Mouse (Mus musculus) A20 (cell line): ENCODE data around the gene Rhbdf1.

ENCODE experiments used
- DNase-seq: peaks from one replicate; pipeline ENCODE4 v3.0.0-alpha.2; 2011; ENCODE audit warnings: low read depth, low spot score

Rhbdf1 gene

DNA sequence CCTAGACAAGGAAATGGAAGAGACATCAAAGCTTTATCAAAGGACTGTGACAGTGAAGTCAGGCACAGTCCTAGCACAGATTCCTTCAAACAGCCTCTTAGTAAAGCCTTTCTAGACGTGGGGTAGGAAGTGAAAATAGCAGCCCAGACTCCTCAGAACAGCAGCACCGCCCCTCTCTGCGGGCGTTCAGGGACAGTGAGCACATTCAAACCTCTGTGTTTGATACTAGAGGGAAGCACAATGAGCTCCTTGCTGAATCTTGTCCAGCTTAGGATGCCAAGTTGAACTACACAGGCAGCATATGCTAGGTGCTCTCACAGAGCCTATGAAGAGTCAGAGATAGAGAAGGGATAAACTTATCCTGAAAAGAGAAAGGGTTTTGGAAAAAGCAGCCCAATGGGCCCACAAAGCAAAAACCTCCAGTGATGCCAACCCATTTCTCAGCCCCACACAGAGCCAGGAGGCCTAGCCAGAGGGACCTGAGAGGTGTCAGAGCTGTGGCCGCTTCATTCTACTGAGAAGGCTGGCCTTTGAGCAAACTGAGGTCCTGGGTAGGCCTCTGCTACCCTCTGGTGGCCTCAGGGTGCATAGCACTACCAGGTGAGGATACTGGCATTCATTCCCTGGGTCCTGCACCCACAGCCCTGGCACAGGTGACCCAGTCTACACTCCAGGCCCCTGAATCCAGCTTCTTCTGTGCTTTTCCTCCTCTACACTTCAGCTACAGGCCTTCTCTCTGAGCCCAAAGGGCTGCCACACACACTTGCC is 16.2 kb upstream of the Rhbdf1 start:
- peak; percentile 80 for DNase-seq

DNA sequence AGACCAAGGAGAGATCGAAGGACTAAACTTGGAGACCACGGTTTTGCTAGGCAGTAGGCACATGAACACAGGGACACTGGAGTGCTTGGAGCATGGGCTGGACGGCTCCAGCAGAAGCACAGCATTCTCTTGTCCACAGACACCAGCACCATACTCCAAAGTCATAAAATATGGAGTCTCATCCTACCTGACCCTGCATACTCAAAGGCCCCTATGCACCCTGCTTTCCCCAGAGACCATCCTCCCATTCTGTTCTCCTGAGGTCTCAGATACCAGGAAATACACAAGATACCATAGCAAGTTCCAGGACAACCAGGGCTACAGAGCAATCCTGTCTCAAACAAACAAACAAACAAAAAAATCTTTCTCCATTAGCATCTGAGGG is 15.3 kb upstream of the Rhbdf1 start:
- no peak for DNase-seq

DNA sequence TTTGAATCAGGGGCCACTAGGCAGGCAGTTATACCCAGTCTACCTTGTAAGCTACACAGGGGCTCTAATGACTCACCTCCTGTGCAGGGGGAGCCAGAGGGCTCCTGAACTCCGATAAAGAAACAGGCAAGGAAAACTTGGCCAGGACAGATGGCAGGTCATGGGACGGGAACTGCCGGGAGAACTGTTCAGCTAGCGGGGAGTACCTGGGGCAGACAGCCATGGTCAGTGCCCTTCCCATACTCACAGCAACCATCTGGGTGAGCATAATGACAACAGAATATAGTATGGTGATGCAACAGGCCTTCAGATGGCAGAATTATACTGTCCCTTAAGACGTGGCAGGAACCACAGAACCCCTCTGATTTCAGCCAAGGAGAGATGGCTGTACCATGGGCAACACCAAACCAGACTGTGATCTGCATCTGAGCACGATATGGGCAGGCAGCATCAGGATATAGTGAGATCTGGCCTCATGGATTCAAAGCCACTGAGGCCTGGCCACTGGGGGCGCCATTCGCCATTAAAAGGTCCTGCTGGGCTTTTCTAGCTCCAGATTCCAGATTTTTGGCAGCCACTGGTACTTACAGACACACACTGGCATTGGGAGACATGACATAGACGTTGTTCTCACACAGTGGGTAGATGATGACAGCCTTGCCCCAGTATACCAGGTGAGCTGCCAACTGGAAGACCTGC is 14.8 kb upstream of the Rhbdf1 start:
- peak; percentile 51 for DNase-seq

- no peak for DNase-seq
These were observed 14.0 kb upstream of the Rhbdf1 start for GRCm38 (mm10) chr11:32236132-32236531.

DNA sequence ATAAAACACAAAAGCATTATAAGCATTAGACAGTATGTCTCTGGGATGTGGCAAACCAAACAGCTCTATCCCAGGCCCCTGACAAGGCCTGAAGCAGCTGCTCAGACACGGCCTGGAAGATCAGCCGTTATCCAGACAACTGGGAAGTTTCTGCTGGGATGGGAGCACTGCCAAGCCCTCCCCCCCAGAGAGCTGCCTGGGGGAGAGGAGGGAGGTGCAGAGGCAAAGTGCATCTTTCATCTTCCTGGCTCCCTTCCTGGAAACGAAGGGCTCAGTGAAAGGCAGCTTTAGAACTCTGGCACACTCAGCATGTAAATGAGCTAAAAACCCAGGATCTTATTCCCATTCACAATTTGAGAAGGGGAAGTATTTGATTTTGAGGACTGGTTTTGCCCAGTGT is 13.5 kb upstream of the Rhbdf1 start:
- DNase-seq, result no peak

- no peak for DNase-seq
These were observed 12.9 kb upstream of the Rhbdf1 start for GRCm38 (mm10) chr11:32234816-32235485.

- no peak for DNase-seq
These were observed 11.8 kb upstream of the Rhbdf1 start for GRCm38 (mm10) chr11:32233895-32234294.

GRCm38 (mm10) chr11:32232848-32233247 is 10.7 kb upstream of the Rhbdf1 start:
- DNase-seq, result no peak

GRCm38 (mm10) chr11:32231125-32231524 is 9.0 kb upstream of the Rhbdf1 start:
- DNase-seq, result no peak

GRCm38 (mm10) chr11:32230220-32230619 is 8.1 kb upstream of the Rhbdf1 start:
- no peak for DNase-seq

DNA sequence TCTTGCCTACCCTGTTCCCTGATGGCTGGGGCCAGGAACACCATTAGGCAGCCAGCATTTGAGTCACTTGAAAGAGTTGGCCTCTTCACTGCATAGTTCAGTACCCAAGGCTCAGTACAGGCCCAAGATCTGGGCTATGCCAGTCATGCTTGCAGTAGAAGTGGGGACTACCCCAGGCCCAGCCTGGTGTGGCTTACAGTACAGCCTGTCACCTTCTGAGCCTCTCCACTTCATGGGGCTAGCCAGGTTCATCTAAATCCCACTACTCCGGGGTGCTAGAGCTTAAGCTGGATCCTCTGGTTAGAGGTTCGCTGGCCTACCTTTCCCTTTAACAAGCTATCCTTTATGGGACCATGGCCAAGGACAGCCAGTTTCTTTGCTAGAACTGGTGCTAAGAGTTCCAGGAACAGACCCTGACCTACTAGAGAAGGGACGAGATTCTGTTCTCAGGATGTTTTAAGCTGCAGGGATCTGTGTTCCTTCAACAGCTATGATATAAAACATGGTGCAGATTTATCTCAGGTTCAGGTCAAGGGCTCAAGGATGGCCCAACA is 6.3 kb upstream of the Rhbdf1 start:
- no peak for DNase-seq

DNA sequence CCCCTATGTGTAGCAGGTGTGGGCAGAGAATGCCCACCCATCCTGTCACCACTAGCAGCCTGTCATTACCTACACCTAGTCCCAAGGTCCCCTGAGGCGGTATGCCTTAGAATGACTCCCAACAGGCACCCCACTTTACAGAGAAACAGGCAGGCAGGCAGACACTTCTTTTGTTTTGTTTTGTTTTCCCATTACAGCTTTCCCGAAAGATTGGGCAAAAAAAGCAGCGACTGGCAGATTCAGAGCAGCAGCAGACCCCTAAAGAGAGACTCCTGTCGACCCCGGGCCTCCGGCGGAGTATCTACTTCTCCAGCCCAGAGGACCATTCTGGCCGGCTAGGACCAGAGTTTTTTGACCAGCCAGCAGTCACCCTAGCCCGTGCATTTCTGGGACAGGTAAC is 5.5 kb upstream of the Rhbdf1 start:
- DNase-seq, result no peak

DNA sequence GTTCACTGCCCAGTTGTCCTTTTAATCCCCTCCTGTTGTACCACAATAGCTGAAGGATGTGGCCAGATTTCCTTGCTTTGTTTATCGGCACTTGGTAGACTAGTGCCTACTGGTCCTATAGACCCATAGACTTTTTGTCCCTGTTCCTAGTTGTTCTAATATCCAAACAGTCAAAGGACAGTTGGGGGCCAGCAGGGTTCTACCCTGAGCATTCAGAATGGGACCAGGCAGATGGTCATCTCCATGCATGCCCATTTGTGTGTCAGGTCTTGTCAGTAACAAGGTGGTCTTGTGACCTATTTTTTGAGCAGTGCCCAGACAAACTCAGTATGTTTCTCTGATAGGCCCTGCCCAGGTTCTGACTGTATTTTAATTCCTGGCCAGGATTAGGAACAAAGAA is 4.9 kb upstream of the Rhbdf1 start:
- no peak for DNase-seq

- peak; percentile 94 for DNase-seq
These were observed 4.2 kb upstream of the Rhbdf1 start, which contains the start of gene Mpg for GRCm38 (mm10) chr11:32226124-32226871. Gene Mpg (plus strand): TSS chr11:32226505.

GRCm38 (mm10) chr11:32225222-32226104 is 3.4 kb upstream of the Rhbdf1 start:
- no peak for DNase-seq

GRCm38 (mm10) chr11:32224468-32225139 is 2.5 kb upstream of the Rhbdf1 start:
- no peak for DNase-seq

GRCm38 (mm10) chr11:32223297-32223967 is 1.3 kb upstream of the Rhbdf1 start:
- DNase-seq, result no peak

- peak; percentile 94 for DNase-seq
These were observed 582 bp upstream of the Rhbdf1 start for GRCm38 (mm10) chr11:32222570-32223194.
